Mouse (Mus musculus): Measurements from ENCODE around the gene Lbr. TPM values are rescaled to one million over a fixed set of nuclear protein-coding genes. Genes with fewer than 3 reads are reported as not detected.

The Lbr gene
- polyA plus RNA-seq (2014; fragmentation: Nextera tagmentation; extraction: Ambion mirVana): 208 and 230 TPM in 2 replicates

GRCm38 (mm10) chr1:181842781-181843180, at the start of gene Lbr:
Gene Lbr (minus strand): TSS chr1:181843046.
- no peak for DNase-seq (ENCODE audit: low spot score, missing footprints)

DNA sequence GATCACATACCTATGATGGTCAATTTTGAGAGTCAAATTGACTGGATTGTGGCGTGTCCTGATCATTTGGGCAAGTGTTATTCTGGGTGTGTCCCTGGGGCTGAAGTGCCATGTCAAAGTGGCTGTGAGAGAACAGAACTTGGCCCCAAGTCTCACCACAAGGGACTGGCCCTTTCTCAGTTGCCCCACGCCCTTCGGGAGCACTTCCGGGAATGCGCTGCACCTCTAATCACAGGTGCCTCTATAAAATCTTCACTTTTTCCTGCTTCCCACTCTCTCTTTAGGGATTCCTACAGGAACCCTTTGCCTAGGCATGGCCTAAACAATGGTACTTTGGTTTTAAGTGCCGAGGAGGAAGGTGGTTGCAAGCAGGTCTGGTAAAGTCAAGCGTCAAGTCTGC, 46.8 kb upstream of the Lbr start:
- H3K36me3 ChIP-seq (ENCODE audit: control insufficient read depth, insufficient read depth, low read length): no peaks in the 10 kb centered on the region
- ATAC-seq (ENCODE audit: low FRiP score): no peak
- 89% methylated on average over 7 of the region's 7 CpGs for WGBS

More at GRCm38 (mm10) chr1:181842781-181843180, at the start of gene Lbr:
- ATAC-seq (ENCODE audit: low FRiP score): no peak
- no peaks in the 10 kb centered on the region for H3K36me3 ChIP-seq (ENCODE audit: control insufficient read depth, insufficient read depth, low read length)
- H3K27ac ChIP-seq (ENCODE audit: low read depth, low read length): peak within 1 kb of the TSS; percentile 87
- H3K4me3 ChIP-seq (ENCODE audit: low read depth, low read length): peak within 1 kb of the TSS; percentile 91
- H3K9ac ChIP-seq (ENCODE audit: low read length): peak within 1 kb of the TSS; percentile 96
- H3K4me2 ChIP-seq: peak within 1 kb of the TSS; percentile 50
- H3K27me3 ChIP-seq (ENCODE audit: control insufficient read depth, insufficient read depth, low read length): no peaks in the 10 kb centered on the region
- peaks cover 18% of the 10 kb centered on the region for H3K4me1 ChIP-seq (ENCODE audit: control insufficient read depth, insufficient read depth, low read length)
- under 1% methylated on average over 14 of the region's 14 CpGs for WGBS
- H3K9me3 ChIP-seq (ENCODE audit: control insufficient read depth, low read length): no peaks in the 10 kb centered on the region

GRCm38 (mm10) chr1:181888801-181889200, 46.0 kb upstream of the Lbr start:
- ATAC-seq (ENCODE audit: low FRiP score) (peak; percentile 85), DNase-seq (ENCODE audit: low spot score, missing footprints) (peak; percentile 99)
- Histone ChIP-seq H3K4me3 (ENCODE audit: low read depth, low read length) (no peak overlapping the region), H3K36me3 (ENCODE audit: control insufficient read depth, insufficient read depth, low read length) (no peaks in the 10 kb centered on the region), H3K9ac (ENCODE audit: low read length) (no peak overlapping the region; the same call in 1 of the 2 replicates), H3K4me2 (no peak overlapping the region), H3K9me3 (ENCODE audit: control insufficient read depth, low read length) (no peaks in the 10 kb centered on the region), H3K27me3 (ENCODE audit: control insufficient read depth, insufficient read depth, low read length) (no peaks in the 10 kb centered on the region), H3K27ac (ENCODE audit: low read depth, low read length) (no peak overlapping the region), H3K4me1 (ENCODE audit: control insufficient read depth, insufficient read depth, low read length) (no peaks in the 10 kb centered on the region)
- WGBS: 8% methylated on average over 11 of the region's 11 CpGs

More for the DNA sequence above, 46.8 kb upstream of the Lbr start:
- Histone ChIP-seq H3K27me3 (ENCODE audit: control insufficient read depth, insufficient read depth, low read length) (no peaks in the 10 kb centered on the region), H3K9me3 (ENCODE audit: control insufficient read depth, low read length) (no peaks in the 10 kb centered on the region), H3K9ac (ENCODE audit: low read length) (no peak overlapping the region), H3K4me1 (ENCODE audit: control insufficient read depth, insufficient read depth, low read length) (no peaks in the 10 kb centered on the region), H3K4me2 (no peak overlapping the region), H3K4me3 (ENCODE audit: low read depth, low read length) (no peak overlapping the region), H3K27ac (ENCODE audit: low read depth, low read length) (no peak overlapping the region)
- no peak for DNase-seq (ENCODE audit: low spot score, missing footprints)

DNA sequence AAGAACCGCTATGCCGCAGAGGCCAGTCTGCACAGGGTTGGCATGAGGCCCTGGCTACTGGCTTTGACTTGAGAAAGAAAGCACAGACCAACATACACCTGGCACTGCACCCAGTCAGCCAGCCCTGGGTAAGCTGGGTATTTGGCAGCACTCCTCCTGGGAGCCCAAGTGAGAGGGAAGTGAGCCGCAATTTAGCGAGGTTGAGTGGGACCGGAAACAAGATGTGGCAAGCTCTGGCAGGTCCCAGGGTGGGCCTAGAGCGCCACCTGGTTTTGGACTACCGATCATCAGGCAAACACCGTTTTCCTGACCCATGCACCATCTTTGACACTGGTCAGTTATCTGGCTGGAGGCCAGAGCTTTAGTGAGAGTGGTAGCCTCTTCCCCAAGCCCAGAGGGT, 38.7 kb upstream of the Lbr start:
- peak; percentile 90 for DNase-seq (ENCODE audit: low spot score, missing footprints)
- H3K27me3 ChIP-seq (ENCODE audit: control insufficient read depth, insufficient read depth, low read length): no peaks in the 10 kb centered on the region
- no peak for ATAC-seq (ENCODE audit: low FRiP score)
- no peak overlapping the region for H3K4me3 ChIP-seq (ENCODE audit: low read depth, low read length)
- H3K9ac ChIP-seq (ENCODE audit: low read length): no peak overlapping the region
- no peak overlapping the region for H3K27ac ChIP-seq (ENCODE audit: low read depth, low read length)
- 37% methylated on average over 8 of the region's 8 CpGs for WGBS
- no peaks in the 10 kb centered on the region for H3K4me1 ChIP-seq (ENCODE audit: control insufficient read depth, insufficient read depth, low read length)
- no peaks in the 10 kb centered on the region for H3K36me3 ChIP-seq (ENCODE audit: control insufficient read depth, insufficient read depth, low read length)
- H3K9me3 ChIP-seq (ENCODE audit: control insufficient read depth, low read length): no peaks in the 10 kb centered on the region
- H3K4me2 ChIP-seq: no peak overlapping the region

- no peaks in the 10 kb centered on the region for H3K4me1 ChIP-seq (ENCODE audit: control insufficient read depth, insufficient read depth, low read length)
- no peaks in the 10 kb centered on the region for H3K27me3 ChIP-seq (ENCODE audit: control insufficient read depth, insufficient read depth, low read length)
- no peak overlapping the region for H3K27ac ChIP-seq (ENCODE audit: low read depth, low read length)
- H3K9me3 ChIP-seq (ENCODE audit: control insufficient read depth, low read length): no peaks in the 10 kb centered on the region
- WGBS: 55% methylated on average over 15 of the region's 15 CpGs
- no peak overlapping the region for H3K4me3 ChIP-seq (ENCODE audit: low read depth, low read length)
- peak; percentile 35; the same call in 1 of the 2 replicates for ATAC-seq (ENCODE audit: low FRiP score)
- H3K4me2 ChIP-seq: no peak overlapping the region
- H3K9ac ChIP-seq (ENCODE audit: low read length): no peak overlapping the region
- H3K36me3 ChIP-seq (ENCODE audit: control insufficient read depth, insufficient read depth, low read length): no peaks in the 10 kb centered on the region
- no peak for DNase-seq (ENCODE audit: low spot score, missing footprints)
Measured at GRCm38 (mm10) chr1:181880752-181881325, 38.0 kb upstream of the Lbr start.

DNA sequence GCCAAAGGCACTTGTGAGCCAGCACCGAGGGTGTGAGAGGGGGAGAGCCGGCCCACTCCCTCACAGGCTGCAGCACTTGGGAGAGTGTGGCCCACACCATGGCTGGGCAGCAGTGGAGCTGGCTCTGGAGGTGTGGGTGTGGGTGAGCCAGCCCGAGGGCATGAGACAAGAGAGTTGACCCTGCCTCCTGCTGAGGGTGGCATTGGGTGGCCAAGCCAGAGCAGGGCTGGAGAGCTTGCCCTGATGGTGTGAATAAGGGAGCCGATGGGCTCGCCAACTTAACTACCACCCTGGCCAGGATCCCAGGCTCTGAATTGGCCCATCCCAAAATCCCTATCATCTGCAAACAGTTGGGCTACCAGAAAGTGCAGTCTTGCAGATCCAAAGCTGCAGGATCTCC, 35.6 kb upstream of the Lbr start:
- DNase-seq (ENCODE audit: low spot score, missing footprints) (no peak), ATAC-seq (ENCODE audit: low FRiP score) (no peak)
- Histone ChIP-seq H3K9ac (ENCODE audit: low read length) (no peak overlapping the region), H3K4me2 (no peak overlapping the region), H3K9me3 (ENCODE audit: control insufficient read depth, low read length) (no peaks in the 10 kb centered on the region), H3K4me3 (ENCODE audit: low read depth, low read length) (no peak overlapping the region), H3K4me1 (ENCODE audit: control insufficient read depth, insufficient read depth, low read length) (no peaks in the 10 kb centered on the region), H3K27me3 (ENCODE audit: control insufficient read depth, insufficient read depth, low read length) (no peaks in the 10 kb centered on the region), H3K27ac (ENCODE audit: low read depth, low read length) (no peak overlapping the region), H3K36me3 (ENCODE audit: control insufficient read depth, insufficient read depth, low read length) (no peaks in the 10 kb centered on the region)
- 82% methylated on average over 5 of the region's 5 CpGs for WGBS

DNA sequence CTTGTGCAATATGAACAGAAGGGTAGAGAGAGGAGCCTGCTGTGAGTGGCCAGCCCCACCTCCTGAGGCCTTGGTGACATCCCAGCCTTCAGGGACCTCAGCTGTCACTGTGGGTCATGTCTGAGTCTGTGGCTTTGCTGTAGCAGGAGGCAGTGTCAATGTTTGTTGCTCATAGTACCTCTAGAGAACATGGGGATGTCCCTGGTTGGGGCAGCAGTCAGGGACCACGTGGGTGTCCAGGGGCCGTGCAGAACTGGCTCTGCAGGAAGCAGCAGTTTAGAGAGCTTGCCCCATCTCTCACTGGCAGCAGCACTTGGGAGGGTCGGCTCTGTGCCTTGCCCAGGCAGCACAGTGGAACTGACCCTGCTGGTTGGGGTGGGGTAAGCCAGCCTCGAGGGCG, 34.2 kb upstream of the Lbr start:
- H3K4me1 ChIP-seq (ENCODE audit: control insufficient read depth, insufficient read depth, low read length): no peaks in the 10 kb centered on the region
- ATAC-seq (ENCODE audit: low FRiP score): no peak
- H3K9me3 ChIP-seq (ENCODE audit: control insufficient read depth, low read length): no peaks in the 10 kb centered on the region
- no peak overlapping the region for H3K27ac ChIP-seq (ENCODE audit: low read depth, low read length)
- H3K36me3 ChIP-seq (ENCODE audit: control insufficient read depth, insufficient read depth, low read length): no peaks in the 10 kb centered on the region
- no peak overlapping the region for H3K9ac ChIP-seq (ENCODE audit: low read length)
- no peak overlapping the region for H3K4me3 ChIP-seq (ENCODE audit: low read depth, low read length)
- no peak overlapping the region for H3K4me2 ChIP-seq
- no peaks in the 10 kb centered on the region for H3K27me3 ChIP-seq (ENCODE audit: control insufficient read depth, insufficient read depth, low read length)
- DNase-seq (ENCODE audit: low spot score, missing footprints): no peak
- 65% methylated on average over 5 of the region's 5 CpGs for WGBS

DNA sequence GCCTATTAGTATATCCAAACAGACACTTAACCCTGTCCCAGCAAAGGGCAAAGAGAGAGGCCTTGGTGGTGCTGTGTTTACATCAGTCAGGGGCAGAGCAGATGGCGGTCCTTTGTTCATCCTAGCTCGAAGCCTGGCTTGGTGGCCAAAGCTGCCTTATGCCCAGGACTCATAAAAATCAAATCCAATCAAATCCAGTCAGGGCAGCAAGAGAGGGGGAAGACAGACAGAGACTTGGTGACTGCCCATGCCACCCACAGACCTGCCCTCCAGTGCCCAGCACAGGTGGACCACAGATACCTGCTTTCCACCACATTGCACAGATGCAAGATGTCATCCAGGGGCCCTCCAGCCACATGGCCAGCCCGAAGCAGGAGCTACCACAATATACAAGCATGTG, 33.8 kb upstream of the Lbr start:
- no peak overlapping the region for H3K27ac ChIP-seq (ENCODE audit: low read depth, low read length)
- H3K4me3 ChIP-seq (ENCODE audit: low read depth, low read length): no peak overlapping the region
- H3K4me1 ChIP-seq (ENCODE audit: control insufficient read depth, insufficient read depth, low read length): no peaks in the 10 kb centered on the region
- no peak for ATAC-seq (ENCODE audit: low FRiP score)
- no peaks in the 10 kb centered on the region for H3K36me3 ChIP-seq (ENCODE audit: control insufficient read depth, insufficient read depth, low read length)
- no peaks in the 10 kb centered on the region for H3K9me3 ChIP-seq (ENCODE audit: control insufficient read depth, low read length)
- 80% methylated on average over 3 of the region's 3 CpGs for WGBS
- H3K4me2 ChIP-seq: no peak overlapping the region
- no peak for DNase-seq (ENCODE audit: low spot score, missing footprints)
- no peaks in the 10 kb centered on the region for H3K27me3 ChIP-seq (ENCODE audit: control insufficient read depth, insufficient read depth, low read length)
- H3K9ac ChIP-seq (ENCODE audit: low read length): no peak overlapping the region

DNA sequence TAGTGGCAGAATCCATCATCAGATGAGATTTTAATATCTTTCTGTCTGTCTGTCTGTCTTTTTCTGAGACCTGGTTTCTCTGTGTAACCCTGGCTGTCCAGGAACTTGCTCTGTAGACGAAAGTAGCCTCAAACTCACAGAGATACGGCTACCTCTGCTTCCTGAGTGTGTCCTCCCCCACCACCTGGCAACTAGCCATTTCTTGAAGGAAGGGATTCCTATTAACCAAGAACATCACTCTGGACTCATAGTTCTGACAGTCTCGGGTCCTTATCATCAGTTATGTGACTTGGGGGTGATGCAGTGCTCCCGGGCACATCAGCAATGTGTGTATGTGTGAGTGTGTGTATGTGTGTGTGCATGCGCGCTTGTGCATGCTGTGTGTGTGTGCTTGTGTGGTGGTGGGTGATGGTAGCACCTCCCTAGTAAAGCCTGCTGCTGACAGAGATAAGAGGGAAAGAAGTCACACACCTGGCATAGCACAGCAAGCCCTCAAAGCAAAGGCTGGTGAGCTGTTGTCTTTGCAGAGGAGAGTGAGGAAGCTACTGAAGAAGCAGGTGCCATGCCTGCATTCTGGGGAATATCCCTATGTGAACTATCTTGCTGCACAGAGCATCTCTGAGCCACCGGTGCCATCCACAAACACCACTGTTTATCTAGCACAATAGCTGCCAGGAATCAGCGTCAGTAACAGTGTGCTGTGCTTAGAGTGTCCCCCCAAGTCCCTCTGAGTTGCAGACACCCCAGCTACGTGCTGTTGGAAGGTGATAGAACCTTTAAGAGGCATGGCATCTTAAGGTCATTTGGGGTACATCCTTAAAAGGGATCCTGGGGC, 30.5 kb upstream of the Lbr start:
- H3K36me3 ChIP-seq (ENCODE audit: control insufficient read depth, insufficient read depth, low read length): no peaks in the 10 kb centered on the region
- no peaks in the 10 kb centered on the region for H3K9me3 ChIP-seq (ENCODE audit: control insufficient read depth, low read length)
- H3K27ac ChIP-seq (ENCODE audit: low read depth, low read length): no peak overlapping the region
- H3K4me3 ChIP-seq (ENCODE audit: low read depth, low read length): no peak overlapping the region
- WGBS: 83% methylated on average over 9 of the region's 9 CpGs
- no peak overlapping the region for H3K9ac ChIP-seq (ENCODE audit: low read length)
- no peak for DNase-seq (ENCODE audit: low spot score, missing footprints)
- ATAC-seq (ENCODE audit: low FRiP score): no peak
- no peaks in the 10 kb centered on the region for H3K4me1 ChIP-seq (ENCODE audit: control insufficient read depth, insufficient read depth, low read length)
- H3K27me3 ChIP-seq (ENCODE audit: control insufficient read depth, insufficient read depth, low read length): no peaks in the 10 kb centered on the region
- no peak overlapping the region for H3K4me2 ChIP-seq
